ENCODE assay signal across 17 mouse cellular contexts in genomic region chr17:88900904-88901303, GRCm38 (mm10).
"Had no signal": no experiment of that assay in that cellular context is flagged by ENCODE, and none has a peak within 500 bp of the region (broad histone marks: within the 10 kb centered on the region; RNA-seq: fewer than 3 reads in every experiment).

No protein-coding gene starts in this region.

- H3K9me3 ChIP-seq: neural tube, embryonic 12.5 days; neural tube, embryonic 13.5 days; neural tube, embryonic 15.5 days; stomach, embryonic 15.5 days had no signal

- H3K27me3 ChIP-seq: neural tube, embryonic 12.5 days; neural tube, embryonic 13.5 days; neural tube, embryonic 15.5 days; stomach, embryonic 15.5 days had no signal

- H3K27ac ChIP-seq: neural tube, embryonic 12.5 days; neural tube, embryonic 13.5 days; neural tube, embryonic 15.5 days; stomach, embryonic 15.5 days; stomach, postnatal 0 days had no signal

- H3K4me2 ChIP-seq: neural tube, embryonic 12.5 days; neural tube, embryonic 13.5 days; neural tube, embryonic 15.5 days; stomach, embryonic 15.5 days had no signal

- H3K4me1 ChIP-seq: stomach, embryonic 15.5 days had no signal

- DNase-seq: retina, postnatal 1 day; right cerebral cortex, adult 18-20 months; right cerebral cortex, postnatal 14 days; right cerebral cortex, postnatal 25 days; right cerebral cortex, postnatal 4 days; spleen, adult 18-20 months; thymus, adult 18-20 months; thymus, adult 2 months; thymus, postnatal 14 days; thymus, postnatal 25 days; thymus, postnatal 36 days; thymus, postnatal 4 days had no signal

- H3K4me3 ChIP-seq: neural tube, embryonic 12.5 days; neural tube, embryonic 13.5 days; neural tube, embryonic 15.5 days; stomach, embryonic 15.5 days had no signal

- H3K9ac ChIP-seq: neural tube, embryonic 12.5 days; neural tube, embryonic 13.5 days; neural tube, embryonic 15.5 days; stomach, embryonic 15.5 days had no signal

- H3K36me3 ChIP-seq: neural tube, embryonic 12.5 days; neural tube, embryonic 13.5 days; neural tube, embryonic 15.5 days; stomach, embryonic 15.5 days had no signal
